Mouse (Mus musculus) MEL (cell line): ENCODE results near the gene Lbx1.

Source experiments
- POLR2A ChIP-seq, 2 experiments: IDR thresholded peaks; 2 replicates each; pipeline ENCODE4 v1.6.1; 2011 to 2012; ENCODE audit warnings: low read length in 2 of 2, mild to moderate bottlenecking in 2 of 2, control low read depth in 1 of 2, improper control_type of control experiment in 1 of 2, low read depth in 1 of 2, moderate library complexity in 1 of 2; ENCODE audit not compliant: control insufficient read depth in 1 of 2, insufficient read depth in 1 of 2, poor library complexity in 1 of 2
- TCF12 ChIP-seq: IDR thresholded peaks from 2 replicates; pipeline ENCODE4 v1.6.1; 2014; ENCODE audit warnings: low read depth, mild to moderate bottlenecking, inconsistent platforms, low read length, improper control_type of control experiment, moderate library complexity
- USF1 ChIP-seq: IDR thresholded peaks from 2 replicates; pipeline ENCODE4 v1.6.1; 2014; ENCODE audit warnings: low read depth, mild to moderate bottlenecking, inconsistent platforms, low read length, improper control_type of control experiment, moderate library complexity

GRCm38 (mm10) chr19:45235766-45236362 is at the start of gene Lbx1:
- TF ChIP-seq TCF12 (no peak), POLR2A (IDR thresholded peaks at IDR 0.05; ENCODE audit: control insufficient read depth in 1 of 2, insufficient read depth in 1 of 2, low read depth in 1 of 2, low read length in 2 of 2, poor library complexity in 1 of 2) (no peak), USF1 (no peak)
